Mouse (Mus musculus) E14TG2a.4 (cell line): ENCODE data around the gene Crygb.

Source experiments
- H3K27me3 ChIP-seq: 2 replicates; pipeline ENCODE4 v1.6.1; 2014; ENCODE audit warnings: low read length, control low read depth; ENCODE audit not compliant: insufficient read depth
- H3K36me3 ChIP-seq: 2 replicates; pipeline ENCODE4 v1.6.1; 2014; ENCODE audit warnings: low read length, control low read depth; ENCODE audit not compliant: insufficient read depth
- H3K4me1 ChIP-seq: replicated peaks from 2 replicates; pipeline ENCODE4 v1.6.1; 2014; ENCODE audit warnings: low read depth, low read length, control low read depth
- H3K4me3 ChIP-seq: replicated peaks from 2 replicates; pipeline ENCODE4 v1.5.1; 2014; ENCODE audit warnings: mild to moderate bottlenecking, low read length
- H3K9me3 ChIP-seq: 2 replicates; pipeline ENCODE4 v1.6.1; 2014; ENCODE audit warnings: low read length, control low read depth
- CTCF ChIP-seq: conservative IDR thresholded peaks from 2 replicates; pipeline ENCODE4 v1.5.1; 2014; ENCODE audit warnings: low read length
- NANOG ChIP-seq: IDR thresholded peaks from 2 replicates; pipeline ENCODE4 v1.6.1; 2014; ENCODE audit warnings: borderline replicate concordance, low read length, mixed read lengths
- POU5F1 ChIP-seq: IDR thresholded peaks from 2 replicates; pipeline ENCODE4 v1.6.1; 2014; ENCODE audit warnings: low read length, borderline replicate concordance

Gene Crygb

DNA sequence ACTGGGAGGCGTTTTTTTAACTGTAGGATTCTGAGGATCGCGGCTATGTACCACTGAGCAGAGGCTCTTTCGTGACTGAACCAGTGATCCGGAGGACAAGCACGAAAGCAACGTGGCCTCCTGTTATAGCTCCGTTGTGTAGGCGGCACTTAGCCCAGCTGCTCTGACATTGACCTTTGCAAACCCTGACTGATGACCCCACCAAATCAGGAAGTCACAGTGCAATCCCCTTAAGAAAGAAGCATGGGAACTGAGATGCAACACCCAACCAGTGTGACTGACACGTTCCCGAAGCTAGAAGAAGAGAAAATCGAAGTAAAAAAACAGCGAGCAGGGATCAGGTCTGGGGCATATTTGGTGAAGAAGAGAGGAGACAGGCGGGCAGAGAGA is 30.7 kb upstream of the Crygb start:
- Histone ChIP-seq H3K36me3 (no peaks in the 10 kb centered on the region), H3K4me3 (peak overlapping the region; percentile 41), H3K27me3 (no peaks in the 10 kb centered on the region), H3K4me1 (peaks cover 33% of the 10 kb centered on the region), H3K9me3 (no peaks in the 10 kb centered on the region)
- TF ChIP-seq NANOG: no peak
- no peak for TF ChIP-seq CTCF
- no peak for TF ChIP-seq POU5F1

- Histone ChIP-seq H3K27me3 (no peaks in the 10 kb centered on the region), H3K9me3 (no peaks in the 10 kb centered on the region), H3K4me1 (peaks cover 33% of the 10 kb centered on the region), H3K4me3 (peak overlapping the region; percentile 41), H3K36me3 (no peaks in the 10 kb centered on the region)
- TF ChIP-seq NANOG: no peak
- no peak for TF ChIP-seq POU5F1
- TF ChIP-seq CTCF: peak; percentile 83
These were observed 30.1 kb upstream of the Crygb start for GRCm38 (mm10) chr1:65112031-65112806.

DNA sequence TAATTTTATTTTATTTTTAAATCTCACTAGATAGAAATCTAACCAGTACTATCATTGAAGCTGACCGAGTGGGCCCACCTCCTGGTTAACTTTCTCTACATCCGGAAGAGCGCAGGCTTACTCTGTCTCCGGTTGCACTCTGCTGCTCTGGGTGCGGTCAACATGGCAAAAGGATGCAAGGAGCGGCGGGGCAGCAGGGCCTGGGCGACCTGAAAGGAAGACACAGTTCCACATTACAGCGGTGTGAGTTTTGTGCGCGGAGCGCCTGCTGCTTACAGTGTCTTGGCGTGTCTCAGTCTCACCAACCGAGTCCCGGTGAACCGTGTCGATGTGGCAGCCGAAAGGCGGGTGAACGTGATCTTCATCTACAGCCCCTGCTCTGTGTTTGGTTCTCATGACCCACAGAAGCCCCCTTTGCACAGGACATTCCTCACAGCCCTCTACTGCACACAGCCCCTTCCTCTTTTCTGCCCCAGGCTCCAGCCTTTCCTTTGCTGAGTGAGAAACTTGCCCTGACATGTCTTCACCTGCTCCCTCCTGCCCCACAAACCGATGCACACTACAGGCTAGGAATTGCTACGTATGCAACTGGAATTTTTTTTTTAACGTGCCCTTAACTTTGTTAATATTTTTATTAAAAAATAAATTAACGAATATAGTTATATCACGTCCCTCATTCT is 27.8 kb upstream of the Crygb start:
- TF ChIP-seq CTCF (no peak), NANOG (no peak), POU5F1 (no peak)
- Histone ChIP-seq H3K9me3 (no peaks in the 10 kb centered on the region), H3K27me3 (no peaks in the 10 kb centered on the region), H3K4me3 (peak overlapping the region; percentile 73), H3K4me1 (peaks cover 33% of the 10 kb centered on the region), H3K36me3 (no peaks in the 10 kb centered on the region)

- Histone ChIP-seq H3K4me1 (peaks cover 33% of the 10 kb centered on the region), H3K4me3 (peak overlapping the region; percentile 73), H3K27me3 (no peaks in the 10 kb centered on the region), H3K36me3 (no peaks in the 10 kb centered on the region), H3K9me3 (no peaks in the 10 kb centered on the region)
- TF ChIP-seq CTCF (no peak), POU5F1 (no peak), NANOG (no peak)
These were observed 27.1 kb upstream of the Crygb start for GRCm38 (mm10) chr1:65109196-65109595.

- TF ChIP-seq CTCF: no peak
- TF ChIP-seq POU5F1: no peak
- TF ChIP-seq NANOG: no peak
- Histone ChIP-seq H3K9me3 (no peaks in the 10 kb centered on the region), H3K4me3 (no peak overlapping the region)
These were observed 25.7 kb upstream of the Crygb start for GRCm38 (mm10) chr1:65107654-65108279.

DNA sequence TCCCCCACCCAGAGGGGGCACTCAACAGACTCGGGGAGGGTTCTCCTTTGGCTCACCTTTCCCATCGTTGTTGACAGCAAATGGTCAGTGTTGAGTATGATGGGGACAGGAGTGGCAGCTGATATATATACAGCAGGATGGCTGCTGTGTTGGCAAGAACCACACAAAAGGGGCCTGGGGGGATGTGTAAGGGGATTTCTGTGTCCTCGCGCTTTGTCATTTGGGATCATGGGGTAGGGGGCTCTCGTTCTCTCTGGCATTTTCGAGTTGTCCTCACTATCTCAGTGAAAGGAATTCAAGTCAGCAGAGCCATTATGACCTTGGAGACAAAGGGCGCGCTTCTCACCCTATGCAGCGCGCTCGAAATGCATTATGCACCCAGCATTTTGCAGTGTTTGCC is 21.2 kb upstream of the Crygb start, which contains the start of gene Cryga:
TSS of gene Cryga (minus strand) at position 101 of the 400 bp plus-strand sequence.
- H3K4me3 ChIP-seq: peak within 1 kb of the TSS; percentile 51
- H3K4me1 ChIP-seq: peaks cover 6% of the 10 kb centered on the region
- H3K9me3 ChIP-seq: no peaks in the 10 kb centered on the region
- no peaks in the 10 kb centered on the region for H3K36me3 ChIP-seq
- H3K27me3 ChIP-seq: peaks cover 10% of the 10 kb centered on the region
- TF ChIP-seq POU5F1 (no peak), NANOG (no peak), CTCF (no peak)

More at GRCm38 (mm10) chr1:65107654-65108279, 25.7 kb upstream of the Crygb start:
- H3K27me3 ChIP-seq: peaks cover 4% of the 10 kb centered on the region; the same call in 1 of the 2 replicates
- peaks cover 30% of the 10 kb centered on the region for H3K4me1 ChIP-seq
- H3K36me3 ChIP-seq: no peaks in the 10 kb centered on the region

GRCm38 (mm10) chr1:65096953-65097352 is 14.9 kb upstream of the Crygb start:
- peaks cover under 1% of the 10 kb centered on the region; the same call in 1 of the 2 replicates for H3K27me3 ChIP-seq
- no peak overlapping the region for H3K4me3 ChIP-seq
- TF ChIP-seq NANOG (no peak), CTCF (no peak), POU5F1 (no peak)
- no peaks in the 10 kb centered on the region for H3K36me3 ChIP-seq
- H3K9me3 ChIP-seq: no peaks in the 10 kb centered on the region
- no peaks in the 10 kb centered on the region for H3K4me1 ChIP-seq

- Histone ChIP-seq H3K4me3 (no peak overlapping the region), H3K4me1 (no peaks in the 10 kb centered on the region), H3K27me3 (no peaks in the 10 kb centered on the region), H3K36me3 (no peaks in the 10 kb centered on the region), H3K9me3 (no peaks in the 10 kb centered on the region)
- TF ChIP-seq POU5F1 (no peak), NANOG (no peak), CTCF (no peak)
These were observed 9.5 kb upstream of the Crygb start for GRCm38 (mm10) chr1:65091566-65091965.
